Mouse (Mus musculus): ENCODE measurements around the gene Ust. TPM values are rescaled to one million over a fixed set of nuclear protein-coding genes. Genes with fewer than 3 reads are reported as not detected.

Ust gene
- polyA plus RNA-seq, 1 experiment from 2014 or later = 8.4 TPM

DNA sequence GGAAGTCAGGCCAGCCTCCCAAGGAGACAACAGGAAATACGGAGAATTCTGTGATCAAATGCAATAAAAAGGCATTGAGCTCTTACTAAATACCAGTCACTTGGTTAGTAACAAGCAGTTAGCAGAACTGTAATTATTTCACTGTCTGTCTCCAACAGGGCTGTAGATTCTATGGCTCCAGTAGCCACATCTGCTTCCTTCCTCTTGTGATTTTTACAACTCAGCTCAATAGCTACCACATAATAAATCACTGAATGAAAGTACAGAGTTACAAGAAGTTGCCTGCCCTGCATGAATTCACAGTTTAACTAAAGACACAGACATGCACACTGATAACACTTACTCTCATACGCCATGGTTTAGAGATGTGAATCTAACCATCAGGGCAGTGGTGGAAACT is 176.1 kb downstream of the Ust start:
- 93% methylated on average over 2 of the region's 2 CpGs for WGBS
- H3K36me3 ChIP-seq = no peaks in the 10 kb centered on the region

DNA sequence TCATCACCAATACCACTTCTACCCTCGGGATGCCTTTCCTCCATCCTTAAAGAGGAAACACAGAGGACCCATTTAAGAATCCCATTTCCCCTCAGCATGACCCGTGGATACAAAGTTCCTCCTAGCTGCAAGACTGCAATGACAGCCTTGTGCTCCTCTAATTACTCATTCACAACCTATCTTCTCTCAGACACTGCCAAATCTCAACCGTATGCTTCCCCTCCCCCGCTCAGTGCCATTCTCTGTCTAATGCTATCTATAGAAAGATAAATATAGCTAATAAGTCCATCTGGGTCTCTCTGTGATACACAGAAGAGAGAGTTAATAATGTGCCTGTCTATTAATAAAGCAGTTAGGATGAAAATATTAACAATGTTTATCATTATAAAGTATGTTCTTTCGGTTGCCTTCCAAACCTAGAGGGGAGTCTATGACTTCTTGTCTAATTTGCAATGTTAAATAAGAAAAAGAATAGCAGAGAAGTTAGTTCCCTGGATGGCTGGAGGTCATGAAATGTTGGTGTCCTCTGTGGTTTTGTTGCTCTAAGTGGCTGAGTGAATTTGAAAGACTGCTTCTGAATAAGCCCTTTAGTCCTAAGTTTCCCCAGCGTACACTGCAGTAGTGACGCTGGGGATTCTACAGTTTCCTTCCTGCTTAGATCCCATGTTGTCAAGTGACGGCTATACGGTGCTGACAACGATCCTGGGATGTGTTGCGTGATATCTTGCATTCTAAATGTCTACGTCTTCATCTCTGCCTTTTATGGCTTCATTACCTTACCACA is 178.8 kb downstream of the Ust start:
- no peak overlapping the region for H3K4me3 ChIP-seq
- no peaks in the 10 kb centered on the region for H3K9me3 ChIP-seq
- peak; percentile 83 for ATAC-seq (ENCODE audit: low FRiP score, low read depth)
- H3K27me3 ChIP-seq = no peaks in the 10 kb centered on the region
- no peaks in the 10 kb centered on the region for H3K36me3 ChIP-seq
- no peak overlapping the region for H3K27ac ChIP-seq (replicated peaks)
- peaks cover 9% of the 10 kb centered on the region; the same call in 1 of the 2 replicates for H3K4me1 ChIP-seq (replicated peaks)
- no peak overlapping the region for H3K9ac ChIP-seq
- 53% methylated on average over 12 of the region's 12 CpGs for WGBS
- H3K4me2 ChIP-seq = no peak overlapping the region

More for the DNA sequence above, 176.1 kb downstream of the Ust start:
- Histone ChIP-seq H3K27me3 (no peaks in the 10 kb centered on the region), H3K4me1 (replicated peaks) (peaks cover 13% of the 10 kb centered on the region; the same call in 1 of the 2 replicates), H3K27ac (replicated peaks) (no peak overlapping the region), H3K9ac (no peak overlapping the region), H3K4me2 (no peak overlapping the region), H3K9me3 (no peaks in the 10 kb centered on the region), H3K4me3 (no peak overlapping the region)
- no peak for ATAC-seq (ENCODE audit: low FRiP score, low read depth)

DNA sequence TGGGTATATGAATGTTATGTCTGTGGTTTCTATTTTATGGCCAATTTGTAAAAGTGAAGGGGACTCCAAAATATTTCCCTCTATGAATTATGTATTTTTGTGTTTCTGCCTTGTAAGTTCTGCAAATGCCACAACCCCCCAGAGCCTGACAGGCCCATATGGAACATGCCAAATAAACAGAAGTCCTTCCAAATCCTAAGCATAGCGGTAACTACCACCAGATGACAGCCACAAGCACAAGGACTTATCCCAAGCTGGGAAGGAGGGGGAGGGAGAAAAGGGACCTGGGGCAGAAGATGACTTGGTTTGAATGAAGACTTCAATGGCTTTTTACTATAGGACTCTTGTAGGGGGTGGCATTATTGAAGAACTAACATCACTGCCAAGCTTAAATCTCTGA is 182.0 kb downstream of the Ust start:
- H3K4me2 ChIP-seq = no peak overlapping the region

DNA sequence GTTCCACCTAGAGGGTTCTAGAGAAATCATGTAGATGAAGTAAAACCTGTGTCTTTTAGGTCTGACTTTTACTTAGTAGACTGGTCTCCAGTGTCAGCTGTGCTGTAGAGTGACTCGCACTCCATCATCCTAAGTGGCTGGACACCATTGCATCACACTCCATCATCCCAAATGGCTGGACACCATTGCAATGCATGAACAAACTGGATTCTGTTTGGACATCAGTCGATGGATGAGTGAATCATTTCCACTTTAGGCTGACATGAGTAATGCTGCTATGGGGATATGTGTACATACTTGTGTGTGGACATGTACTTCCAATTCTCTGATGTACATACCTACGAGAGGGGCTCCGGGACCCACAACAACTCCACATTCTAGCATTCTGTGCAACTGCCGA is 187.7 kb downstream of the Ust start:
- 83% methylated on average over 5 of the region's 5 CpGs for WGBS
- Histone ChIP-seq H3K4me2 (no peak overlapping the region), H3K27me3 (no peaks in the 10 kb centered on the region), H3K4me1 (replicated peaks) (no peaks in the 10 kb centered on the region), H3K9me3 (no peaks in the 10 kb centered on the region), H3K36me3 (no peaks in the 10 kb centered on the region), H3K9ac (no peak overlapping the region), H3K27ac (replicated peaks) (no peak overlapping the region), H3K4me3 (no peak overlapping the region)
- no peak for ATAC-seq (ENCODE audit: low FRiP score, low read depth)

More for the DNA sequence above, 182.0 kb downstream of the Ust start:
- peaks cover 9% of the 10 kb centered on the region; the same call in 1 of the 2 replicates for H3K4me1 ChIP-seq (replicated peaks)
- H3K27me3 ChIP-seq = no peaks in the 10 kb centered on the region
- no peak overlapping the region for H3K9ac ChIP-seq
- H3K36me3 ChIP-seq = no peaks in the 10 kb centered on the region
- no peaks in the 10 kb centered on the region for H3K9me3 ChIP-seq
- H3K4me3 ChIP-seq = no peak overlapping the region
- WGBS = 91% methylated on average over 1 of the region's 1 CpGs
- no peak for ATAC-seq (ENCODE audit: low FRiP score, low read depth)
- no peak overlapping the region for H3K27ac ChIP-seq (replicated peaks)

DNA sequence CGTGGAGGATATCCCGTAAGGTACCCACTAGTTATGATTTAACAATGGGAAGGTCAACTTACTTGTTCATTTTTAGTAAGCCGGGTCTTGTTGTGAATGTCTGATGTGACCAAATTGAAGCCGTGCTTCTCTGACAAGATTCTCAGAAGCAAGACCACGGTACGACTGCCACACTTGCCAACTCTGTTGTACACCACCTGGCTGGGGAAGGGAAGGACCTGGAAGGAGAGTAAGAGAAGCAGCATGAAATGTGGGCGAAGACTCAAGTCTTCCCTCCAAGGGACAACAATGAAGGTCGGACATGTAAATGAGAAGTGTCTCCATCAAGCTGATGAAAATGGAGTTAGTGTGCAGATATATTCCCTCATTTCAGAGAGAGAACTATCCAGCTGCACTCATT is 188.6 kb downstream of the Ust start:
- Histone ChIP-seq H3K4me2 (no peak overlapping the region), H3K27ac (replicated peaks) (no peak overlapping the region), H3K9me3 (no peaks in the 10 kb centered on the region)

DNA sequence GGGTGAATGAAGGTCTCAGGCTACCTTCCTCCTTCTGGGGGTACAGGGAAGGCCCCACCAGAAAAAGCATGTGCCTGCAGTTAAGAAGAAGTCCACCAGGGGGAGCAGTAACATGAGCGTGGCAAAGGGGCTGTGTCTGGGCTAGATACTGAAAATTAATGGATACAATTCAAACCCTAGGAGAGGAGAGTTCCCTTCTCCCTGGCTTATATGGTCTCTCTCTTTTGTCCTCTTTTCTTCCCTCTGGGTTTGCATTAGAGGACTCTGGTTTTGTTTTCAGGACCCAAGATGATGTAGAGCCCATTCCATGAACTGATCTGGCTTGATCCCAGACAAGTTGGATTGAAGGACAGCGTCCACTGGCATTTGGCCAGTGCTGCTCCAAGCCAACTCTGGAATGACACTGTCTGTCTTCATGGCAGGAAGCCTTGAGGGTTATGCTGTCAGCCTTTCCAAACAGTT is 195.3 kb downstream of the Ust start:
- no peaks in the 10 kb centered on the region for H3K36me3 ChIP-seq
- peak; percentile 51; the same call in 1 of the 2 replicates for ATAC-seq (ENCODE audit: low FRiP score, low read depth)
- H3K9ac ChIP-seq = no peak overlapping the region
- 35% methylated on average over 2 of the region's 2 CpGs for WGBS
- H3K27me3 ChIP-seq = no peaks in the 10 kb centered on the region
- H3K9me3 ChIP-seq = no peaks in the 10 kb centered on the region
- H3K4me2 ChIP-seq = no peak overlapping the region
- no peak overlapping the region for H3K27ac ChIP-seq (replicated peaks)
- H3K4me3 ChIP-seq = no peak overlapping the region
- no peaks in the 10 kb centered on the region for H3K4me1 ChIP-seq (replicated peaks)

More for the DNA sequence above, 188.6 kb downstream of the Ust start:
- no peak overlapping the region for H3K4me3 ChIP-seq
- no peaks in the 10 kb centered on the region for H3K36me3 ChIP-seq
- no peak overlapping the region for H3K9ac ChIP-seq
- WGBS = 88% methylated on average over 8 of the region's 8 CpGs
- no peak for ATAC-seq (ENCODE audit: low FRiP score, low read depth)
- no peaks in the 10 kb centered on the region for H3K4me1 ChIP-seq (replicated peaks)
- no peaks in the 10 kb centered on the region for H3K27me3 ChIP-seq

DNA sequence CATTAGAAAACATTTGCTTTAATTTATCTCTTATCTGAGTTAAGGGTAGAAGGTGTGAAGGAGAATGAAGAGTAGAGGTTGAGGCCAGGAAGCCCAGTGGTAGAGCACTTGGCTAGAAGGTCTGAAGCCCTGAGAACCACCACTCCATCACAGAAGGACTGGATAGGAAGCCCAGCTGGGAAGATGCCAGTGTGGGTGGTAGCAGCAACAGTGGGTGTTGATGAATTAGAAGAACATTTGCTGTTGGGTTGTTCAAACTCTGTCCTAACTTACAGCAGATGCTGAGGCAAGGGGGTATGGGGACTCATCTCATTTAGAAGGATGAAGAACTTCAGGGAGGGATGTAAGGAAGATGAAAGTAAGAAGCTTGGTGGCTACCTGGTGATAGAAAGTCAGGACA is 197.9 kb downstream of the Ust start:
- no peak for ATAC-seq (ENCODE audit: low FRiP score, low read depth)
- Histone ChIP-seq H3K27ac (replicated peaks) (no peak overlapping the region), H3K27me3 (no peaks in the 10 kb centered on the region), H3K36me3 (no peaks in the 10 kb centered on the region), H3K9ac (no peak overlapping the region), H3K4me2 (no peak overlapping the region), H3K4me3 (no peak overlapping the region), H3K9me3 (no peaks in the 10 kb centered on the region), H3K4me1 (replicated peaks) (no peaks in the 10 kb centered on the region)

DNA sequence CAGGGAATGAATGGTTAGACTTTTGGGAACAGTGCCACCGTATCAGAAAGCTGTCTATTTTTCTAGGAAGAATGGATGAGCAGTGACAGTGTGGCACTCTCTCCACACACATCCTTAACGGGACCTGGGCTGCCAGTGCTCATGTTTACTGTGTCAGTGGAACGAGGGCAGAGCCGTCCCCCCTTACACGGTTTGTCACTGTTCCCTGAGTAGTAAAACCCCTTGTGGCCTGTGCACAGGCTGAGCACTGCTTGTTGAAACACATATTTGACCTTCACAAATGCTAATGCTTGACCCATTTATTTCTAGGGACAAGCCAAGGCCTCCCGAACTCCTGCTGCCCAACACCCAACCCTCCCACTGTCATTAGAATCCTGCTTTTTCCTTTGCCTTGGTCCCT is 209.2 kb downstream of the Ust start:
- Histone ChIP-seq H3K9me3 (no peaks in the 10 kb centered on the region), H3K4me3 (no peak overlapping the region), H3K36me3 (no peaks in the 10 kb centered on the region), H3K27ac (replicated peaks) (no peak overlapping the region), H3K4me1 (replicated peaks) (no peaks in the 10 kb centered on the region), H3K4me2 (no peak overlapping the region), H3K9ac (no peak overlapping the region), H3K27me3 (no peaks in the 10 kb centered on the region)
- ATAC-seq (ENCODE audit: low FRiP score, low read depth) = 0 out of 2 replicates have a peak, but pooled peaks have one; percentile 56
- 65% methylated on average over 6 of the region's 6 CpGs for WGBS

DNA sequence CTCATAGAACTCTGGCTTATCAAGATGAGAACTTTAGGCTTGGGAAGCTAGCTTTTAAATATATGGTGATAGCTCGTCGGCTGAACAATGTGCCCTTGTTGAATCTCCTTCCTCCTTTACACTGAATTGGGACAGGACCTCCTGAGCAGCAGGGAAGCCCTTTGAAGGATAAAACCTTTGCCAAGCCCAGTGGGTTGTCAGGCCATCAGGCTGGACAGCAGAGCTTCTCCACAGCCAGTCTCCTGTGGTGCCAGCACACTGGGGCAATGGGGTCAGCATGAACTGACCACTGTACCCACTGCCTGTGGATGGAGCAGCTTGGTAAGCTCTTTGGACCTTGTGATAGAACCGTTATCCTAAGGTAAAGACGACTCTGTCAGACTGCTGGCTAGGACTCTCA is 214.4 kb downstream of the Ust start:
- Histone ChIP-seq H3K4me2 (no peak overlapping the region), H3K4me3 (no peak overlapping the region), H3K9me3 (no peaks in the 10 kb centered on the region), H3K4me1 (replicated peaks) (no peaks in the 10 kb centered on the region), H3K27ac (replicated peaks) (no peak overlapping the region), H3K36me3 (no peaks in the 10 kb centered on the region), H3K9ac (no peak overlapping the region), H3K27me3 (no peaks in the 10 kb centered on the region)
- 74% methylated on average over 4 of the region's 4 CpGs for WGBS
- ATAC-seq (ENCODE audit: low FRiP score, low read depth) = no peak

DNA sequence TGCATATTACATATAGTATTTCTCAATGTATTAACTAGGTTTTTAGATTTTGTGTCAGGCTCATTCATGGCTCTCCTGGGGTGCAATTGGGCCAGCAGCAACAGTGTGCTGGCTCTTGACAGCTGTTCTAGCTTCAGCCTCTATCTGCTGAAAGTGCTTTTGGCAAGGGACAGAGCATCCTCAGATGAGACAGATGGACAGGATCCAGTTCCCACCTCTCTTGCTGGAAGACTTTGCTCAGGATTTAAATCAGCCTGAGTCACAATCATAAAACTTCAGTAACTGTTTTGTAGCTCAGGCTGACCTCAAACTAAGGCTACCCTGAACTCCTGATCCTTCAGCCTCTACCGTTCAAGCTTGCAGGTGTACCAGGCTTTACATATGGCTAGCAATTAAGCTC is 219.5 kb downstream of the Ust start:
- no peak for ATAC-seq (ENCODE audit: low FRiP score, low read depth)
- H3K36me3 ChIP-seq = no peaks in the 10 kb centered on the region
- H3K4me3 ChIP-seq = no peak overlapping the region
- no peak overlapping the region for H3K4me2 ChIP-seq
- H3K9ac ChIP-seq = no peak overlapping the region
- 82% methylated on average over 1 of the region's 1 CpGs for WGBS
- H3K27me3 ChIP-seq = no peaks in the 10 kb centered on the region
- H3K9me3 ChIP-seq = no peaks in the 10 kb centered on the region
- H3K27ac ChIP-seq (replicated peaks) = no peak overlapping the region
- H3K4me1 ChIP-seq (replicated peaks) = no peaks in the 10 kb centered on the region

DNA sequence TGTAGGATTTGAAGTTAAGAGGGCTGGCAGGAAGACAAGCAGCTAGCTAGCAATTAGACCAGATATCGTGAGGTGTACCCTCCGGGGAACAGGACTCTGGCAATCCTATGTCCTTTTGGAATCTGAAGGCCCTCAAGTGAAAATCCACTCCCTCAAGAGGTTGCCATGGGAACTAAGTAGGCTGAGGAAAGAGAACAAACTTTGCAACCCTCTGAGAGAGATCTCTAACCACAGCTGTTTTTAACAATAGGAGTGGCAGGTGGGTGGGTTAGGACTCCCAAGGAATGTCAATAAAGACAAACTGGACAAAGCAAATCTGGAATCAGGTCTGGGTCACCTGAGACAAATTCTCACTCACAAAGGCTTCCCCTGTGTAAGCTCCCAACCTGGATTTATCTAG is 221.4 kb downstream of the Ust start:
- 41% methylated on average over 2 of the region's 2 CpGs for WGBS
- Histone ChIP-seq H3K27ac (replicated peaks) (no peak overlapping the region), H3K9ac (no peak overlapping the region), H3K36me3 (no peaks in the 10 kb centered on the region), H3K9me3 (no peaks in the 10 kb centered on the region), H3K4me3 (no peak overlapping the region), H3K27me3 (no peaks in the 10 kb centered on the region), H3K4me2 (no peak overlapping the region), H3K4me1 (replicated peaks) (no peaks in the 10 kb centered on the region)
- no peak for ATAC-seq (ENCODE audit: low FRiP score, low read depth)

DNA sequence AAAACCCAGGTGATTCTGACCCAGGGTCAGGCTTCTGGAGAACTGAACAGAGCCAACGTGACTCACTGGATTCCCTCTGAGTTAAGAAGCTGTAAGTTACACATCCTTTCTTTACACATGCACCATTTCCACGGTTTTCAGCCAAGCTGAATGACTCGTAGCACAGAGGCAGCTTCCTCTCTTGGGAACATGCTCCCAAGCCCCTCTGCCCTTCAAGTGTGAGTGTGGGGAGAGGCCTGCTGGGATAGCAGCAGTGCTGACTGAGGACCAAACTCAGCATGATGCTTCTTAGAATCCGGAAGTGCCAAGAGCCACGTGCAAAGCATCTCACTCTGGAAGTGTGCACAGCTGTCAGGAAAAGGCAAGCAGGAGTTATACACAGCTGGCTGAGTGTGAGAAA is 228.0 kb downstream of the Ust start:
- Histone ChIP-seq H3K27me3 (no peaks in the 10 kb centered on the region), H3K4me2 (no peak overlapping the region), H3K4me1 (replicated peaks) (0 out of 2 replicates have a peak, but pooled peaks cover 5% of the 10 kb centered on the region), H3K4me3 (no peak overlapping the region), H3K9me3 (no peaks in the 10 kb centered on the region), H3K9ac (no peak overlapping the region), H3K27ac (replicated peaks) (no peak overlapping the region), H3K36me3 (no peaks in the 10 kb centered on the region)
- 61% methylated on average over 5 of the region's 5 CpGs for WGBS
- no peak for ATAC-seq (ENCODE audit: low FRiP score, low read depth)
